Mouse (Mus musculus) urinary bladder, postnatal 0 days (tissue): ENCODE measurements around the gene Gldc. TPM values are rescaled to one million over a fixed set of nuclear protein-coding genes. Genes with fewer than 3 reads are reported as not detected.

Source experiments
- polyA plus RNA-seq: library from polyadenylated mRNA; unstranded; fragments of >200 nt; fragmentation: Nextera tagmentation; extraction: Ambion mirVana; gene quantifications from 2 replicates; pipeline ENCODE4 v1.2.1, GENCODE M21; 2015

Gene Gldc
- polyA plus RNA-seq, result 12.3 and 14.8 TPM in 2 replicates

DNA sequence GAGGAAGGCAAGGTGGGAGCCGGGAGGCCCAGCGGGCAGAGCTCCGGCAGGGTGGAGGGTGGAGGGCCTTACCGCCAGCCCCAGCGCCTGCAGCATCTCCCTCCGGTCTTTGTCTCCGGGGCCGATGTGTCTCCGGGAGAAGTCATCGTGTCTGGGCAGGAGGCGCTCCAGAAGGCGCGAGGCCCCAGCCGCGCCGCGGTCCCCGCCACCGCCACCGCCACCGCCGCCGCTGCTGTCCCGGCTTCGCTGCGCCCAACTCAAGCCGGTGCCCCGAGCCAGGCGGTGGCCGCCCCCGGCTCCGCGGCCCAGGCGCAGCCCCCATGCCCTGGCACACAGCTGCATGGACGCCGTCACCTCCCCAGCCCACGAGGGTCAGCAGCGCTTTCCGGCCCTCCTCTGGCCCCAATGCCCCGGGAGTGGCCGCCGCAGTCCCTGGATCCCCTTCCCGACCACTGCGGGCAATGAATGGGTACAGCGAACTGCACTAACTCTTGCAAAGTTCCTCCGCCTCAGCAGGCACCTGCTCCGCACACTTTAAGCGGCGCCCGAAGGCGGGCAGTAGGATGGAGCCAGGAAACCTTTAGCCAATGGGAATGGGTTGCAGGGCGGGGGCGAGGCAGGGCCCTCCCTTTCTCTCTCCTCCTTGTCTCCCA is at the start of gene Gldc:
Gene Gldc (minus strand): TSS at position 511 of the 653 bp plus-strand sequence.

Other genes starting within 250 kb of the Gldc start
- gene Trpd52l3, start 171.6 kb downstream of the Gldc start, polyA plus RNA-seq, result not detected in 2 replicates
- gene Uhrf2, start 144.9 kb downstream of the Gldc start, polyA plus RNA-seq, result 24.6 and 28.7 TPM in 2 replicates
- gene Mbl2, start 57.5 kb upstream of the Gldc start, polyA plus RNA-seq, result 0.16 TPM in 1 of 2 replicates, not detected in the other